Mouse (Mus musculus) spleen, postnatal 36 days (tissue): ENCODE measurements around the gene Rnf152.

Experiments
- DNase-seq, 2 experiments: peaks; one replicate each; pipeline ENCODE4 v3.0.0; 2022; ENCODE audit warnings: low spot score in 2 of 2, mixed read lengths in 1 of 2

Rnf152 gene

GRCm38 (mm10) chr1:105312601-105312901, 44.0 kb downstream of the Rnf152 start:
- DNase-seq: no peak

DNA sequence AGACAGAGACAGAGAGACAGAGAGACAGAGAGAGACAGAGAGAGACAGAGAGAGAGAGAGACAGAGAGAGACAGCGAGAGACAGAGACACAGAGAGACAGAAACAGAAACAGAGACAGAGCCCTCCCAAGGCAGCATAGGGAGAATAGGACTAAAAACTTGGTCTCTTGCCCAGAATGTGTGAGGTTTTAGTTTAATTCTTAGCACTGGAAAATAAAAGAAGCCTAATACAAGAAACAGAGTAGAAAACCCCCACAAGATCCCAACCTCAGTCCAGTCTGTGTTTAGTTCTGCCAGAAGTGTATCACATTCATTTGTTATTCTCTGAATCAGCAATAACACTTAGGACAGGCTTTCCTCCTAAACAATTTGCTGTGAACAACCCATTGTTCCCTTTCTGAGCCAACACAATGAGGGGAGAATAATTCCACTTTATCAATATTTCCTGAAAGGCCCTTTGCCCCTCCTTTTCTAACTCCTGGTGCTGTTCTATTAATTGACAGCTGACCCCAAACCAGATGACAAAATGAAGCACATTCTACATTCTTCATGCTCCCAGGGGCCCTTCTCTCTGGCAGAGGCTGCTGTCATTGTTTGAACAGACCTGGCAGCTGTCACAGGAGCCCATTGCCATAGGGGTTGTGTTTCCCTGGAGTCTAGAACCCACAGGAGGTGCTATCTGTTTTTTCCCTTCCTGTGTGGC, 44.5 kb downstream of the Rnf152 start:
- no peak for DNase-seq

GRCm38 (mm10) chr1:105302164-105302563, 54.3 kb downstream of the Rnf152 start:
- DNase-seq: no peak

DNA sequence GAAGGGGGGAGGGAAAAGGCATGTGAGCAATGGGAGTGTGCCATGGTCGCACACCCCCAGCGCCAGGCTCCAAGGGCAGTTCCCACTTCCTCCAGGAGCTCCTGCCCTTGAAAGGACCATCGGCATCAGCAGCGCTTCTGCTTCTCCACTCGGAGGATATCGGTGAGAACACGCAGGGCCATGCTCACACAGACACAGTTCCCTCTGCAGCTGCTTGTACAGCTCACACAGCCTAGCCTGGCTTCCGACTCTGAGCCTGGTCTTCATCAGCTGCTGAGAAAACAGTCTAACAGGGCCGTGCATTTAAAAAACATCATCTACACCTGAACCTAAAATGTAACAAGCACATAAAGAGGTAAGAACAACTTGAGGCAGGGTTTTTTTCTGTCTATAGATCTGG, 54.7 kb downstream of the Rnf152 start:
- DNase-seq: no peak

DNA sequence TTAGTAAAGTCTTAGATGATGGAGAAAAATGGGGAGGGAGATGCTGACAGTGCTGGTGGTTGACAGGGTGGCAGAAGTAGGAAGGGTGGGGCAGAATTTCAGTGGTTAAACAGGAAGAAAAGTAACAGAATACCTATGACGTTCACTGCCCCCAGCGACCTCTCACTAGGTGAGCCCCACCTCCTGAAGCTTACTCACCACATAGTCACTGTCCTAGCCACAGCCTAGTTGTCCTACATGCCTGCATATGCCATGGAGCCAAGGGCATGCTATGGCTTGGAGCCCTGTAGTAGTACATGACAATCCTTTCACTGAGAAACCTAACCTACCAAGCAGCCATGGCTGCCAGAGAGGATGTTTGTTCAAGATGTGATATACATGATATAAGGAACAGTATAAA, 64.7 kb downstream of the Rnf152 start:
- DNase-seq: no peak

DNA sequence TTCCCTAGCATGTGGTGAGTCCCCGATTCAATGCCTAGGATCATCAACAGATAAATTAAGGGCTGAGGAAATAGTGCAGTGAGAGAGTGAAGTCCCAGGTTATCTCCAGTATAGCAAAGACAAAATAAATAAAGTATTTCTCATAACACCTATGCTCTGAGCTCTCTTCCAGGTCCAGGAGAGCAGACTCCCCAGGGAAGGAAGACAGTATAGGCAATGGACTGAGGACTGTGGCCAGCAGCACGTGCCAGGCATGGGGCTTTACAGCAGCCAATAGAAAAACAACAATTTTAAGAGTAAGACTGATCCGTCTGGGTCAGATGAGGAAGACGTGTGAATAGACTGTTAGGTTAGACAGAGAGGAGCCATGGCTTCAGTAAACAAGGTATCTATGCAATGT, 69.0 kb downstream of the Rnf152 start:
- no peak for DNase-seq

- DNase-seq: no peak
Observed at GRCm38 (mm10) chr1:105286906-105287305, 69.6 kb downstream of the Rnf152 start.

DNA sequence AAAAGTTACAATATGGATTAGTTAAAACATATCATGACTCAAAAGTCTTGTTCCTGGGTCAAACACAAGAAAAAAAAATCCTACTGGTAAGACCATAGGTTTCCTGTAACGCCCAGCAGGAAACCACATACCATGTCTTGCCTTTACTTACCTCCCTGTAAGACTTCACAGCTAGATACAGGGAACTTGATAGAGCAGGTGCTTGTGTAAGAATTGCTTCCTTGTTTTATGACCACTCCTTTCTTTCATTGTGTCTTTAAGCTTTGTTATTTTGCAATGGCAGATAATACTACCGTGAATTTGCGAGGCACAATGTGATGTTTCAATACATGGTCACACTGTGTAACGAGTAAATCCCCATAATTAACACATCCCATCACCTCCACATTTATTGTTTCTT, 71.5 kb downstream of the Rnf152 start:
- no peak for DNase-seq

DNA sequence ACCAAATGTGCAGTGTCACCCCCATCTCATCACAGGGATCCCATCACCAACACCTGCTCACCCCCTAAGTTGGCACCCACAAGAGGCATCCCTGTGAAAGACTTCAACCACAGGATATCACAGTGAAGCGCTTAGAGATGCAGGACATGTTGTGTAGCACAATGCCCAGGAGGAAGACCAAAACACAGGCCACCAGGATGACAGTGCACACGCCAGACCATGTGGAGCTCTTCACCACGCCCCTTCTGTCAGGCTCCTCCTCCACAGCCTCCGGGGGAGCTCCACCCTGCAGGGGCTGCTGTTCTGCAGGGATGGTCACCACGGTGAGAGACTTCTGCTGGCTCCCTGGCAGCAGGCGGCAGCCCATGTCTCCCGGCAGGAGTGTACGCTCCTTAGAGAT, 72.4 kb downstream of the Rnf152 start:
- DNase-seq: no peak

GRCm38 (mm10) chr1:105281277-105281676, 75.2 kb downstream of the Rnf152 start:
- DNase-seq: no peak

GRCm38 (mm10) chr1:105280160-105280559, 76.3 kb downstream of the Rnf152 start:
- DNase-seq: no peak

DNA sequence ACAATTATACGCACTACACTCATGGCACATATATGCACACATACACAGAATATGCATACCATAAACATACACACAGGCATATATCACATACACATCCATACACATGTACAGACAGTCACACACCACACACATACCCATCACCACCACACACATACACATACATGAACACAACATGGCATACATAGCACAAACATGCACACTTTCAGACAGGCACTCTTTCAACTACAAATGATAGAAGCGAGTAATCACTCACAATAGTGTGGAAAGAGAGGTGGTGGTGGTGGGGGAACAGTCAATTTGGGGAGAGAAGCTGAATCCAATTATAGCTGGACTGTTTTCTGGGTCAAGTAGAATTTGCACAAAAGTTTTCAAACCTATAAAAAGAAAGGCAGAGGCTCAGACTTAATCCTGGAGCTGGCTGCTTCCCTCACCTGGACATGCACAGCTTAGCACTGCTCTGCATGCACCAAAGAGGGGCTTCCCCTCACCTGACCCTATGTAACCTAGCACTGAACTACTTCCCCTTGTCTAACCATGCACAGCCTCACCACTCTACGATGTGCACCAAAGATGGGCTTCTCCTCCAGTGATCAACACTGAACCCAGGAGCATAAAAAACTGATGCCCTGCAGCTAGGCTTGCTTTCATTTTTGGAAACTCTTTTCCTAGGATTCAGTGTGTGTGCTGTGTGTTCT, 81.9 kb downstream of the Rnf152 start:
- peak; percentile 28 to 39 for DNase-seq

GRCm38 (mm10) chr1:105271104-105271503, 85.4 kb downstream of the Rnf152 start:
- no peak for DNase-seq

DNA sequence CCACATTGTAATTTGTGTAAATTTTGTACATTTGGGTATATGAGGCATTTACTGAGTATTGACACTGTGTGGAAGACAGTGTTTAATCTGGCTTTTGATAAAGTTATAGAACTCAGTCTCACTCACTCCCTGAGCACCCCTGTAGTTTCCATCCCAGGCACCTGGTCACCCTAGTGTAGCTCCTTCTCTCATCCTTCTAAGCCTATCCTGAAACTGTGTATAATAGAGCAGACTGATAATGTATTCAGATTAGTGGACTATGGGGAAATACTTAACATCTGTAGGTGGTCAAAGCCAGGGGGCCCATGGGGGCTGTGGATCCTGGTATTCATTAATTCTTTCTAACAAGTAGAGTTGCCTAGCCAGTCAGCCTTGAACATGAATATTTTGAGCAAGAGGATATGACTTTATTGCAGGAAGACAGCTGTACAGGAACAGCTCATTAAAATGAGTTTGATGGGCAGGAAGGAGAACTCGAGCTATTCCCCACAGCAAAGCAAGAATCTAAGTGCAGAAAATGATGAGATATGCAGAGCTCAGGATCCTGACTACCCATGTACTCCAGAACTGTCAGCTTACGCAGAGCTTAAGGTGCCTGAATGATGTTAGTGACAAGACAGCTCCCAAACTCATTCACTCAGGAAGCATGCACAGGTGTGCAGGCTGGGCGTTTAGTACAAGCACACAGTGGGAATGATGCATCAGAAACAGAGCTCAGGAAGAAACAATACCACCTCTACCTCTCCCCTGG, 93.1 kb downstream of the Rnf152 start:
- DNase-seq: no peak

DNA sequence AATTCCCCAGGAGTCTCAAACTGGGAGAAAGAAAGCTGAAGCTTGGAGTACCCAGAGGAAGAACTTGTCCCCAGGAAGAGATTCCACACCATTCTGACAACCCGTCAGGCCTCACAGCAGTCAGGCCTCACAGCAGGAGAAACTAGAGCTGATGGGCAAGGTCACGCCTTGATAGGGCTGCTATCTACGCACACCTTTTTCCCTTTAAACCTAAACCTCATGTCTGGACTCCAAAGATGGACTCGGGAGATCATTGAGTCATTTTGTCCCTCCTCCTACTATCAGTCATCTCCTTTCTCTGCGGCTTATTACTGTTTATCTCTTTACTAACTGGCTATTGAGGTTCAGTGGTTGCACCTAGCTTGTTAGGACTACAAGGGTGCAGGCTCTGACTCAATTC, 96.3 kb downstream of the Rnf152 start:
- no peak for DNase-seq

DNA sequence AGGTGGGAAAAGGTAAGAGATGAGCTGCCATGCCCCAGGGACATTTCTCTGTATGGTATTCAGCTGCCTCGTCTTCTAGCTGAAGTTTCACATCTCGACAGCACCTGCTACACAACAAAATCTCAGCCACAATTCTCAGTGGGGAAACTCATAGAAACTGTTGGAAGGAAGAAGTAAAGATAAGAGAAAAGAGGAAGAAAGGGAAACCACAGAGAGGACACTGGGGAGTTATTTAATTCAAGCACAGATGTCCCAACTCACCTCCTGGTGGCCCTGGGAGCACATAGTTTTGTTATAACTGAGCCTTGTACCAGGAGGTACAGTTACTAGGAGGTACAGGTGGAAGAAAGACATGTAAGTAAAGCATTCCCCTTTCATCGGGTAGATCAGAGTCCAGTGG, 99.3 kb downstream of the Rnf152 start:
- peak; percentile 2 to 10 for DNase-seq

DNA sequence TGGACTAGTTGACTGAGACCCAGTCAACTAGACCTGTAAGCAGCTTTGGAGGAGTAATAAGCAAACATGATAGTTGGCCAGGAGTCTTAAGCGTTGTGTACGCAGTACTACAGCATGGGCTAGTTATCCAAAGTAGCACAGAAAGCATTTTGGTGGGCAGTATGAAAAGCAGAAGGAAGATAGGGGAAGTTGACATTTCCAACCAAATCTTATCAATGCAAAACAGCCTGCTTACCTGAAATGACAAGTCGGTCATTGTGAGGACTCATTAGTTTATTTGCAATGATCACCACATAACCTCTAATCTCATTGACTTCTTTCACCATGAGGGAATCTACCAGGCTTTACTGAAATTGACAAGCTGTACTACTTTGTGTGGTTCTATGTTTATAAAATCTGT, 107.3 kb downstream of the Rnf152 start:
- DNase-seq: no peak

DNA sequence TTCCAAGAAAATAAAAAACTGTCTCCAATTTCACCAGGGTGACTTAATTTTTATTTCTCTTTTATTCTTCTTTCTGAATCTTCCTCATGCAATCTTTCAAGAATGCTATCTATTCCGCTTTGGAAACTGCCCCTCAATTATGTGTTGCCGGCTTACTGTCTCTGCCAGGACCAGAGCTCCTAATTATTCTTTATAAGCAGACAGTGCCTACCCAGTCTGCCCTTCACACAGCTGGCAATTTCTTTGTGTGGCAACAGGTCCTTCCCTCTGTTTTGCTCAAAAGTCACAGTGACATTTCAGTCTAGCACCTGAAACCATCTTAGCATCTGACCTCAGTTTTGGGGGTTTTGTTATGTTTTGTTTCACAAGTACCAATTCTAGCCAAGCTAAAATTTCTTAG, 109.9 kb downstream of the Rnf152 start:
- no peak for DNase-seq

DNA sequence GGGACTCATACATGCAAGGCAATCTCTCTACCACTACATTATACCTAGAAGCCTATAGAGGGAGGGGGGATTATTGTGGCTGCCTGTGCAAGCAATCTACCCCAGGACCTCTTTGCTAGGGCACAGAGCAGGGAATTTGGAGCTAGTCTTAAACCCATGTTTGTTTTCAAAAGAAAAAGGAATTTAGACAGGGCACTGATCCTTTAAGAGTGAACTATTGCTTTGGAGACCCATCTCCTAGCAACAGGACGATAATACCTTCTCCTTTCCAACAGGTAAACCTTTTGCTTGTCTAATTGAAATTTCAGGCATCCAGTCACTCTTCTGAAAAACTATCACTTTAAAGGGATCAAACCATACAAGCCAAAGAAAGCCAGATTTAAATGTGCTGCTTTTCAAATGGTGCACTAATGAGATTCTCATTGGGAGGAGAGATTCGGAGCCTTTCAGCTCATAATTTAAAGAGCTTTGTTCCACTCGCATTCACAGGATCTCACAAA, 110.4 kb downstream of the Rnf152 start:
- no peak for DNase-seq

- no peak for DNase-seq
Observed at GRCm38 (mm10) chr1:105243359-105244142, 113.0 kb downstream of the Rnf152 start.

- no peak for DNase-seq
Observed at GRCm38 (mm10) chr1:105240185-105240584, 116.3 kb downstream of the Rnf152 start.
